Mouse (Mus musculus): Measurements from ENCODE around the gene Vps25. TPM values are rescaled to one million over a fixed set of nuclear protein-coding genes. Genes with fewer than 3 reads are reported as not detected.
A peak's percentile ranks its signal among the peaks of the same experiment; 100 is the strongest.

The Vps25 gene
- polyA plus RNA-seq, 1 experiment: 82.9 TPM

DNA sequence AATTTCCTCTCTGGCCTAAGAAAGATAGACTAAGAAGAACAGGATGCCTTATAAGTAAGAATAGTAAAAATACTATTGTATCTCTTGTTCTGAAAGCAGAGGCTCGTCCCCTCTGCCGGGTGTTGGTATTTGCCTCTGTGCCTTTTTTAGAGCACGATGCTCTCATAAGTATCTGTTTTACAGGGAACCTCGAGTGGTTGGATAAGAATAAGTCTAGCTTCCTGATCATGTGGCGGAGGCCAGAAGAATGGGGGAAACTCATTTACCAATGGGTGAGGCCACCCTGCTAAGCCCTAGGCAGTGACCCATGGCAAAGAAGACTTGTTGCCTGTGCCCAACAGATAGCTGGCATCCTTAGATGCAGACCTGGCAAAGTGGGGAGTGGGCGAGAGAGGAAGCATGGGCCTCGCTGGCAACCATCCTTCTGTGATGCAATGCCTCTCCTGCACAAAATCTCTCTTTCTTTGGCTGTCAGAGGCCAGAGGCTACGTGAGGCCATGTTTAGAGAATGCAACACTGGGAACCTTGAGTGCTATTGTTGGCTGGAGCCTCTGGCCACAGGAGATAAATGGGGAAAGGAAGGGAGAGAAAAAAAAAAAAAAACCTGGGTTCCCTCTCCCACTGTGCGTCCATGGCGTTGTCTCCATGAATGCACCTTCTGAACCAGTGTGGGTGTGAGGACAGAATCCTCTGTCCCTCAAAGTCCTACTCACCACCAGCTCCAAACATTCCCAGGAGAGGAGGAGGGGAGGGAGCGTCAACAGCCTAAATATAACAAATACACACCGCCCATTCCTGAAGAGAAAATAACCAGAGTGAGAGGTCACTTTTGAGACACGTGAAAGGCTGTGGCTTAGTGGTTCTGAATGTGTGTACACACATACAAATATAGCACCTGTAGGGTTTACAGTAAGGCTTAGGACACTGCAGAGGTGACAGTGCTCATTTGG, 2.6 kb downstream of the Vps25 start:
- Histone ChIP-seq H3K4me1 (ENCODE audit: control insufficient read depth, insufficient read depth, low read length) (peaks cover 10% of the 10 kb centered on the region), H3K4me3 (replicated peaks; ENCODE audit: extremely low read depth, low read depth, low read length) (no peak overlapping the region)
- 74% methylated on average over 13 of the region's 13 CpGs for WGBS
- TF ChIP-seq POLR2A (IDR thresholded peaks at IDR 0.05; ENCODE audit: borderline replicate concordance, extremely low read depth, low read depth, low read length) (no peak), CTCF (IDR thresholded peaks at IDR 0.05; ENCODE audit: insufficient read depth, low read length) (no peak)
- no peak for DNase-seq

DNA sequence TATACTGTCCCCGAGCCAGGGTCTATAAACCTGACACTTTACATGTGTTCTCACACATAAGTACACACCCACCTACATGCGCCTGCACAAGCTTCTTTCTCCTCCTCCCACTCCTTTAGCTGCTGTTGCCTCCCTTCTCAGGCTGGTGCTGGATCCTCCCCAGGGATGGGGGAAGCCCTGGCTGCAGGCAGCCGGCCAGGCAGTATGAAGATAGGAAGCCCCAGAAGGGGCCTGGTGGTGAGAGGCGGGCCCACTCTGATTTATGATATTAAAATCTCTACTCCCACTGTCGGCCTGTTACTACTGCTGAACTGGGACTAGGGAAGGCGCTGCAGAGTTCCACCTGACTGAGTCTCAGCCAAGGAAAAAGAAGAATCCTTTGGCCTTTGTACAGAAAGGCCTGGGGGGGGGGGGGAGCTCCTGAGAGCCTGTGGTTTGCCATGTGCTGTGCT, 5.8 kb downstream of the Vps25 start:
- Histone ChIP-seq H3K4me3 (replicated peaks; ENCODE audit: extremely low read depth, low read depth, low read length) (no peak overlapping the region), H3K4me1 (ENCODE audit: control insufficient read depth, insufficient read depth, low read length) (peaks cover 11% of the 10 kb centered on the region)
- 47% methylated on average over 6 of the region's 6 CpGs for WGBS
- TF ChIP-seq POLR2A (IDR thresholded peaks at IDR 0.05; ENCODE audit: borderline replicate concordance, extremely low read depth, low read depth, low read length) (no peak), CTCF (IDR thresholded peaks at IDR 0.05; ENCODE audit: insufficient read depth, low read length) (no peak)
- DNase-seq: no peak

DNA sequence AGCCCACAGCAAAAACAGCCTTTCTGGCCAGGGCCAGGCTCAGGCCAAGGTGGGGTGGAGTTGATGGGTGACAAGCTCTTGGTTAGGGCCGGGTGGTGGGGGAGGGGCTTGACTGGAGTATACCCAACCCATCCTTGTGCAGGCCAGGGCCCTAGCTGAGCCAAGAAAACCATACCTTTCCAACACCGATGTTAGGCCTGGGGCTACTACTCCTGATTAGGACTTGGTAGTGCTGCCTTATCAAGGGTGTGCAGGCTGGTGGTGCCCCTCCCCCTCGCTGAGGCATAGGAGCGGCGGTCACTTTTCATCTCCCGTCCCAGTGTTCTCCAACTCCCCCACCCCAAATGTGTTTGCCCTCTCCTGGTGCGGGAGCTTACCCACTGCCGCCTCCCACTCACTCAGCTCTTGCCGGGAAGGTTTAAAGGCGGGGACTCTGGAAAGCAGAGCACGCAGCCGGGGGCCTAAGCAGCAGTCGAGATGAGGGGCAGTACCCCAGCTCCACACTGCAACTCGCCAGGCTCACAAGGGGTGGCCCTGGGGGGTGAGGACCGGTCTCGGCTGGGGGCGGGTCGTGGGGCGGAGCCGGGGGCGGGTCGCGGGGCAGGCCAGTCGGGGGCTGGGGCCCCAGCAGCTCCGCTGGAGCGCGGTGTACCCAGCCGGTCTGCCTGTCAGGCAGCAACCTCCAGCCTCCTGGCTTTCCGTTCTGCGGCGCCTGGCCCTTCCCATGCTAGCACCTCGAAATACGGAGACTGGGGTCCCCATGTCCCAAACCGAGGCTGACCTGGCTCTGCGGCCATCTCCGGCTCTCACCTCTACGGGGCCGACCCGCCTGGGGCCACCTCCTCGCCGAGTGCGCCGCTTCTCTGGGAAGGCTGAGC, 6.7 kb downstream of the Vps25 start, which contains the start of gene Wnk4:
TSS of gene Wnk4 (plus strand) at position 620 of the 878 bp plus-strand sequence.
- no peak for TF ChIP-seq CTCF (IDR thresholded peaks at IDR 0.05; ENCODE audit: insufficient read depth, low read length)
- TF ChIP-seq POLR2A (IDR thresholded peaks at IDR 0.05; ENCODE audit: borderline replicate concordance, extremely low read depth, low read depth, low read length): peak; percentile 59; the same call in 1 of the 2 replicates
- Histone ChIP-seq H3K4me1 (ENCODE audit: control insufficient read depth, insufficient read depth, low read length) (peaks cover 11% of the 10 kb centered on the region), H3K4me3 (replicated peaks; ENCODE audit: extremely low read depth, low read depth, low read length) (peak within 1 kb of the TSS; percentile 55)
- under 1% methylated on average over 43 of the region's 43 CpGs for WGBS
- peak; percentile 33 for DNase-seq

DNA sequence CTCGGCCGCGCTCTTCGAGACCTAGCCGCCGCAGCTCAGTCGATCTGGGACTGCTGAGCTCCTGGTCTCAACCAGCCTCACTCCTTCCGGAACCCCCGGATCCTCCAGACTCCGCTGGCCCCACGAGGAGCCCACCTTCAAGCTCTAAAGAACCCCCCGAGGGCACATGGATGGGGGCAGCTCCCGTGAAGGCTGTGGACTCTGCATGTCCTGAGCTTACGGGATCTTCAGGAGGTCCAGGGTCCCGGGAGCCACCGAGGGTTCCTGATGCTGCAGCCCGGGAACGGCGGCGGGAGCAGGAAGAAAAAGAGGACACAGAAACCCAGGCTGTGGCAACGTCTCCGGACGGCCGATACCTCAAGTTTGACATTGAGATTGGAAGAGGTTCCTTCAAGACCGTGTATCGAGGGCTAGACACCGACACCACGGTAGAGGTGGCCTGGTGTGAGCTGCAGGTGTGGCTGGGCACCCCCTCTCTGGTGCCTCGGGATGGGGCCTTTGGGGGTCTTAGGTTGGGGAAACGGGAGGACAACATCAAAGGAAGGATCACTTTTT, 7.4 kb downstream of the Vps25 start:
- DNase-seq: peak; percentile 63
- Histone ChIP-seq H3K4me3 (replicated peaks; ENCODE audit: extremely low read depth, low read depth, low read length) (peak overlapping the region; percentile 55), H3K4me1 (ENCODE audit: control insufficient read depth, insufficient read depth, low read length) (peaks cover 11% of the 10 kb centered on the region)
- no peak for TF ChIP-seq CTCF (IDR thresholded peaks at IDR 0.05; ENCODE audit: insufficient read depth, low read length)
- TF ChIP-seq POLR2A (IDR thresholded peaks at IDR 0.05; ENCODE audit: borderline replicate concordance, extremely low read depth, low read depth, low read length): no peak
- 2% methylated on average over 30 of the region's 30 CpGs for WGBS

DNA sequence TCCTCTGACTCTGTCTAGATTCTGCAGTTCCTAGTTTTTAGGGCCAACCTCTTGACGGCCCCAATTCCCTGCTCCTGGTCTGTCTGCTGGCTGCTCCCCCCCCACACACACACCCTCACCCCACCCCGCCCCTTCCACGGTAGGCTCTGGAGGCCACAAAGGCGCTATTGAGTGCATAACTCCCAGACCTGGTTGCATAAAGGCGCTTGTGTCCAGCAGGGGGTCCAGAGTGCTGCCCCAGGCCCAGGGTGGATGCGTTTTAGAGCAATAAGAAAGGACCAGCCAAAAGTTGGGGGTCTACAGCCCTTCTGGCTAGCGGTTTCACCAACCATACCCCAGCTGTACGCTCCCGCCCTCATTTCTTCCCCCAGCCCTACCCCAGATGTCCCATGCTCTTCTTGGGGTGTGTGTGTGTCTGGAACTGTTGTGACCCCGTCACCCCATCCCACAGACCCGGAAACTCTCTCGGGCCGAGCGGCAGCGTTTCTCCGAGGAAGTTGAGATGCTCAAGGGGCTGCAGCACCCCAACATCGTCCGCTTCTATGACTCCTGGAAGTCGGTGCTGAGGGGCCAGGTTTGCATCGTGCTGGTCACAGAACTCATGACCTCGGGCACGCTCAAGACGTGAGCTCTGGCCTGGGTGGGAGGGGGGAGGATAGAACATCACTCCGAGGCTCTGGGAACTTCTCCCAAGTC, 8.9 kb downstream of the Vps25 start:
- TF ChIP-seq CTCF (IDR thresholded peaks at IDR 0.05; ENCODE audit: insufficient read depth, low read length): no peak
- TF ChIP-seq POLR2A (IDR thresholded peaks at IDR 0.05; ENCODE audit: borderline replicate concordance, extremely low read depth, low read depth, low read length): no peak
- no peak overlapping the region for H3K4me3 ChIP-seq (replicated peaks; ENCODE audit: extremely low read depth, low read depth, low read length)
- H3K4me1 ChIP-seq (ENCODE audit: control insufficient read depth, insufficient read depth, low read length): peaks cover 11% of the 10 kb centered on the region
- no peak for DNase-seq
- WGBS: 14% methylated on average over 24 of the region's 24 CpGs

DNA sequence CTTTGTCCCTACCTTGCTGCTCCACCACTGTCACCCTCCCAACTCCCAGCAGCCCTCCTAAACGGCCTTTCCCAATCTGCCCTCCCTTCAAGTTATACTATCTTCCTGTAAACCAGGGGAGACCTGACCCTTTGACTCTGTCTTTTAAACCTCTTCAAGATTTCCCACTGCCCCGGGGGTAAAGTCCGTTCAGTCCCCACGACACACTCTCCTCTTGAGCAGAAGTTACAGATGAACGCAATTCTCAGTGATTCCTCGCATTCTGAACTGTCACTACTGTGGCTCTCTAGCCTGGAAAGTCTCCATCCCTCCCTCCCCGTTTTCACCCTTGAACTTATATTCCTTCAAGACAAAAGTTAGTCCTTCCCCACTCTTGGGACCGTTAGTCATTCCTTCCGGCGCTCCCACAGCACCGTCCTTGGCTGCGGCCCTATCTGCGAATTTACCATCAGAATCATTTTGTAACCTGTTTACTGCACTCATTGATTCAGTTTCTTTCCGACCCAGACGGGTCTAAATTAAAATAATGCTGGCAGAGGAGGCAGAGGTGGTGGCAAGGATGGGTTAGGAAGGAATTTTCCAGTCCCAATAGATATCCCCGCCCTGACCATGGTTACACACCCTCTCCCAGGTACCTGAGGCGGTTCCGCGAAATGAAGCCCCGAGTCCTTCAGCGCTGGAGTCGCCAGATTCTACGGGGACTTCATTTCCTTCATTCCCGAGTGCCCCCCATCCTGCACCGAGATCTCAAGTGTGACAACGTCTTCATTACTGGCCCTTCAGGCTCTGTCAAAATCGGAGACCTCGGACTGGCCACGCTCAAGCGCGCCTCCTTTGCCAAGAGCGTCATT, 9.9 kb downstream of the Vps25 start:
- DNase-seq: no peak
- H3K4me3 ChIP-seq (replicated peaks; ENCODE audit: extremely low read depth, low read depth, low read length): no peak overlapping the region
- peaks cover 11% of the 10 kb centered on the region for H3K4me1 ChIP-seq (ENCODE audit: control insufficient read depth, insufficient read depth, low read length)
- TF ChIP-seq CTCF (IDR thresholded peaks at IDR 0.05; ENCODE audit: insufficient read depth, low read length) (no peak), POLR2A (IDR thresholded peaks at IDR 0.05; ENCODE audit: borderline replicate concordance, extremely low read depth, low read depth, low read length) (no peak)
- 29% methylated on average over 32 of the region's 32 CpGs for WGBS

DNA sequence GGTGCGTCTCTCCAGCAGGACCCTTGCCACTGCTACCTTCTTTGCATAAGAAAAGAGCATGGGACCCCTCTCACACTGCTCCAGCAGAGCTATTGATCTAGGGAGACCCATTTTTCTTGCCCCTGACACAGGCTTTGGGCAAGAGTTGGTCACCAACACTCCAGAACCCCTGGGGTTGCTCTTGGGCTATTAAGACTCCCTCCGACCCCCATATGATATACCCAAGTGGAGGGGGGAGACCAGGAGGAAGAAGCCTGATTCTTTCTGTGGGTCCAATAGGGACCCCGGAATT, 10.4 kb downstream of the Vps25 start:
- 57% methylated on average over 3 of the region's 3 CpGs for WGBS
- no peak for DNase-seq
- Histone ChIP-seq H3K4me3 (replicated peaks; ENCODE audit: extremely low read depth, low read depth, low read length) (no peak overlapping the region), H3K4me1 (ENCODE audit: control insufficient read depth, insufficient read depth, low read length) (peaks cover 11% of the 10 kb centered on the region)
- no peak for TF ChIP-seq POLR2A (IDR thresholded peaks at IDR 0.05; ENCODE audit: borderline replicate concordance, extremely low read depth, low read depth, low read length)
- TF ChIP-seq CTCF (IDR thresholded peaks at IDR 0.05; ENCODE audit: insufficient read depth, low read length): no peak

DNA sequence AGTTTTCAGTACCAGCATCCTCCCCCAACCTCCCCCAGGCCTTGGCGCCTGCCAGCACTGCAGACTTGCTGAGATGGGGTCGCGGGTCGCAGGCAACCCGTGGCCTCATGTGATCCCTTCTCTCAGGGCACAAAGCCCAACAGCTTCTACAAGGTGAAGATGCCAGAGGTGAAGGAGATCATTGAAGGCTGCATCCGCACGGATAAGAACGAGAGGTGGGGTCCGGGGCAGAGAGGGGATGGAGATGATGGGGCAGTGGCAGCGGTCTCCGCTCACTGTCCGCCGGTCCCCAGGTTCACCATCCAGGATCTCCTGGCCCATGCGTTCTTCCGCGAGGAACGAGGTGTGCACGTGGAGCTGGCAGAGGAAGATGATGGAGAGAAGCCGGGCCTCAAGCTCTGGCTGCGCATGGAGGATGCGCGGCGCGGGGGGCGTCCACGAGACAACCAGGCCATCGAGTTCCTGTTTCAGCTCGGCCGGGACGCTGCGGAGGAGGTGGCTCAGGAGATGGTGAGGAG, 11.5 kb downstream of the Vps25 start:
- 20% methylated on average over 31 of the region's 31 CpGs for WGBS
- DNase-seq: no peak
- no peak overlapping the region for H3K4me3 ChIP-seq (replicated peaks; ENCODE audit: extremely low read depth, low read depth, low read length)
- no peak for TF ChIP-seq CTCF (IDR thresholded peaks at IDR 0.05; ENCODE audit: insufficient read depth, low read length)
- TF ChIP-seq POLR2A (IDR thresholded peaks at IDR 0.05; ENCODE audit: borderline replicate concordance, extremely low read depth, low read depth, low read length): no peak
- H3K4me1 ChIP-seq (ENCODE audit: control insufficient read depth, insufficient read depth, low read length): peaks cover 9% of the 10 kb centered on the region

Measured in lung, adult 2 months (tissue).